Mouse (Mus musculus): ENCODE measurements at regions not wholly inside any gene's neighbourhood (a gene's known extent, or its start where the extent isn't known, plus 50 kb on each side); places are given as distances from the start of the nearest gene placed in this dataset.
A peak's percentile ranks its signal among the peaks of the same experiment; 100 is the strongest.
"Not testable (repeated sequence)": the region's sequence is repeated elsewhere in the genome, so short reads cannot be mapped to it uniquely, and the experiment has no call there.

DNA sequence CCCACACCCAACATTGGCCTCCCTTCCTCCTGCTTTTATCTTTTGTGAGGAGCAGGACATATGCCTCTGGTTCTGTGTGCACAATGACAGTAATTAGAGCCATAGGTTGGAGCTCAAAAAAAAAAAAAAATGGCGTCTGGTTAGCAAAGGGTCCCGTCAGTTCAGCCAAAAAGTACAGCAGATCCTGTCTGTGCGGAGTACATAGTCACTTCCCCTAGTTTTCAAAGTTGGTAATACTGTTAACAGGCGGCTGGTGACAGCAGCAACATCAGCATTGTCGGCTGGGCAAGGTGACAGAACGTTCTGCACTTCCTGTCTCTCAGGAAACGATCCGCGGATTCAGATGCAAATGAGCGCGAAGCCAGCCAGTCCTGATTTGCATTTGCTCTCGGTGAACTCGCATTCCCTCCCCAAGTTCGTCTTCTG is 642.4 kb upstream of the Gm19410 start:
- peak; percentile 72 for DNase-seq (ENCODE audit: low read depth)

DNA sequence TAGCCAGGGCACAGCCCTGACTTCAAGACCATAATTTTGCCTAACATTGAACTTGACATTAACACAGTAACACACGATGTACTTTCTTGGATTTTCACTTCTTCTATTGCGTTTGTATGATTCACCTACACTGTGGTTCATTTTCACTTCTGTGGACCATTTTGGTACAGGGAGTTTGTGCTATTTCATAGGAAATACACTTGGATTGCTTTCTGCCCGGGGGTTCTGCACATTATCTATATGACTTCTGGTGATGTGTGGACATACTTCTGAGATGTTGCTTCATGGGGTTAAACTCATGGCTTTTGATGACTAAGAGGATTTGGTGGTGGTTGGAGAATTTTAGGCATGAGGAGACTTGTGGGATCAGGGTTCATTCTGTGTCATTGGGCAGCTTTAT is 640.4 kb upstream of the Gm19410 start:
- no peak for DNase-seq (ENCODE audit: low read depth)

DNA sequence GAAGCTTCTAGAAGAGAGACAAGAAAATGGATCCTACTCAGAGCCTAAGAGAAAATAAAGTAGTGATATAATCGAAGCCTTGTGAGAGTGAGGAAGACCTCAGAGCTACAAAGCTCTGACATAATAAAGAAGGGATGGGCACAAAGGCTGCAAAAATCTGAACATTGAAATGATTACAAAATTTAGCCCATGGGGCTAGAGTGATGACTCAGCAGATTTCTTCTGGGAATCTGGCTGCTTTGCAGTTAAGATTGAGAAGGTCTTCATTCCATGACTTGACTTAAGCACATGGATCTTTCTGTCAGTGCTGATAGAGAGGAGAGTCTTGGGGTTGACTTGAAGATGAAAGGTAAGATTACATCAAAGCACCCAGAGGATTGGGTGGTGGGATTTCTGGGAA is 633.3 kb upstream of the Gm19410 start:
- no peak for DNase-seq (ENCODE audit: low read depth)

DNA sequence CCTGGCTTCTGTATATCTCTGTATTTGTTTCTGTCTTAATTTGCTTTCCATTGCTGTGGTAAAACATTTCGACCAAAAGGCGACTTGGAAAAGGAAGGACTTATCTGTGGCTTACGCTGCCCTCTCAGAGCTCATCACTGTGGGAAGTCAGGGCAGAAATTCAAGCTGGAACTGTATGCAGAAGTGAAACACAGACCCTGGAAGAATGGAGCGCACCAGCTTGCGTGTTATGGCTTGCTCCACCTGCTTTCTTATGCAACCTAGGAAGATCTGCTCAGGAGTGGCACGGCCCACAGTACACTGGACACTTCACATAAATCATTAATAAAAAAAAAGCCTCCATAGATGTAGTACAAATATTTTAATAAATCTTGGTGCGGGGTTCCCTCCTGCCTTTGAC is 630.0 kb upstream of the Gm19410 start:
- no peak for DNase-seq (ENCODE audit: low read depth)

DNA sequence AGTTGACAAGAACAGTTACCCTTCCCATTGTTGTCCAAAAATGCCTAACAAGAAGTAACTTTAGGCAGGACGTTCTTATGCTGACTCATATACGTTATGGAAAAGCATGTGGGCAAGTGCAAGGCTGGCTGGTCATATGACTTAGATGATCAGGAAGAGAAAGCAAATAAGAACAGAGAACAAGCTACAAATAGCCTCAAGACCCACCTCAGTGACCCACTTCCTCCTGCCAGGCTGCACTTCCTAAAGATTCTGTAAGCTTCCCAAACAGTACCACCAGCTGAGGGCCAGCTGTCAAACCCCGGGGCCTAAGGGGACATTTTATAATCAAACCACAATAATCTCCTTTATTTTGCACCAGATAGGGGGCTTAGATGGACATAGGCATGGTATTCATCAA is 628.9 kb upstream of the Gm19410 start:
- no peak for DNase-seq (ENCODE audit: low read depth)

DNA sequence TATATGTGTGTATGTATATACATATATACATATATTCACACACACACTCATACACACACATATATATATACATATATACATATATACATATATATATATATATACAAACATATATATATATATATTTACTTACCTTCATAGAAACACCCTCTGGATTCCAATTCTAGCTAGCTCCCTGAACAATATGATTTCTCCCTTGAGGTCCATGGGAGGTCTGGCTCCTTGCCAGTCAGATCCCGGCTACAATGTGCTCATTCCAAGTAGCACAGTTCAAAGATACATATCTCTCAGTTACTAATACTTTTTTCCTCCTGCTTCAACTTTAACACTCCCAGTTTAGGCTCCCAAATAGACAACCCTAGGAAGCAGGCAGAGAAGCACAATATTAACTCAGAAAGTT is 624.8 kb upstream of the Gm19410 start:
- DNase-seq (ENCODE audit: low read depth), result no peak

DNA sequence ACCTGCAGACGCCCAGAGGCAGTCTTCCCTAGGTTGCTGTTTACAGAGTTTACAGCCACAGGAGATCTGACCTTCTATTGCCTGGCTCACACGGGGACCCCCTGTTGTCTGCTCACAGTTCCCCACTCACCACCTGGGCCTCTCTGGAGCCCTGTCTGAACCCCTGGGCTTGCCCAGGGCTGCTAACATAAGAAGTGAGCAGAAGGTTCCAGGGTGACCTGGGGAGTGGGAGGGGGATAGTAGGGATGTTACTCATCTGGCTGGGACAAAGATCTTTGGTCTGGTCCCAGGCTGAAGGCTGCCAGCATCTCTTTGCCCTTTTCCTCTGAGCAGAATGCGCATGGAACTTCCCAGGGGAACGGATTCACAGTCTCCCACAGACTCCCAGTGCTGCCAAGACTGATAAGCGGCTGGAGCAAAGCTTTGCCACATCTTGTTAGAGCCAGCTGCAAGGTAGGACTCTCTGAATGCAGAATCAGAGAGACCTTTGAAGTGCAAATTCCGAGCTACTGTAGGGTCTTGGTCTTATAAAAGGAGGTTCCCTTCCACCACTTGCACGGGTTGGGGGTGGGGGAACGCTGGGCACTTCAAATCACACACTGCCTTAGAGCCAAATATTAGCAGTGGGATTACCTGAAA is 622.5 kb upstream of the Gm19410 start:
- no peak for DNase-seq (ENCODE audit: low read depth)

DNA sequence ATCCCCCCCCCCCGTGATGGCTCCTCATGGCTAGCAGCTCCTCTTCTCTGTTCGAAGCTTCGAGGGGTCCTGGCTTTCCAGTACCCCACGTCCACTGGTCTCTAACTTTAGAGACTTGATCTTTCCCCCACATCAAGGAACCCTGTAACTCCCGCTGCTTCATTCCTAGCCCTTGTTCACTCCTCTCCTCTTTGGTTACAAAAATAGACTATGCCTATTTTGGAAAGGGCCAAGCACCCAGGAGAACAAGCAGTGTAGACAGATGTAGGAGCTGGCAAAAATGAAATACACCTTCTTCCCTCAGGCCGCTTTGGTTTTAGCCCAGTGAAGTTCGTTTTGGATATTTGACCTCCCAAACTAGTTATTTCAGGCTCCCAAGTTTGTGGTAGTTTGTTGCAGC is 621.9 kb upstream of the Gm19410 start:
- DNase-seq (ENCODE audit: low read depth), result no peak

DNA sequence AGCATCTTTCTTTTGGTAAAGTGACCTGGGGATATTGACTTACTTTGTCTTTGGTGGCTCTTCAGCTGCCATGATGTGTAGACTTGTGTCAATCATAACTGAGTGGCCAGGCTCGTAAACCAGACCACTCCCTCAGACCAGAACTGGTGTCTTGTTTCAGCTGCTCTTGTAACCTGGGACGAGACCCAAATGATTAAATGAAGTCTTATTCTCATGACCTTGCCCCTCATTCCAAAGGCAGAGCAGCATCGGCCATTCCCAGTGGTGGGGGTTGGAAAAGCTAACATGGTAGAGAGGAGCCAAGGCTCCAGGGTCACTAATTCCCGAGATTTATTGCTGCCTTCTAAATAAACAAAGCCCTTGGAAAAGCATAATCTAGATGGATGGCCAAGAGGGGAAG is 621.2 kb upstream of the Gm19410 start:
- DNase-seq (ENCODE audit: low read depth), result no peak

DNA sequence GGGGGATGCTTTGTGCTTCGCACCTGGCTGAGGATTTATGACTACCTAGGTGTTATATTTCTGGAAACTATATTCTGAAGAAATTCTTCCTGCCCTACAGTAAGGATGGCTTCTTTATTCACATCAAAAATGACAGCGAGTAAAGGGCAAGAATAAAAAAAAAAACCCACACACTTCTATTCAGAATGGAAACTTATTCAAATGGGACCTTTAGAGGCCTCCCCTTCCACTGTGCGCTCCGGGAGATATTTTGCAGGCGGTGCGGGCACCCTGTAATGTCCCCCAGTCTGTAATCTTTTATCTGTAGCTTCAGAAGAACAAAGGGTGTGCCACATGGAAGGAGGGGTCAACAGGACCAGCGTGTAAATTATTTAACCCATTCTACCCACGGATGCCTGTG is 618.1 kb upstream of the Gm19410 start:
- no peak for DNase-seq (ENCODE audit: low read depth)

DNA sequence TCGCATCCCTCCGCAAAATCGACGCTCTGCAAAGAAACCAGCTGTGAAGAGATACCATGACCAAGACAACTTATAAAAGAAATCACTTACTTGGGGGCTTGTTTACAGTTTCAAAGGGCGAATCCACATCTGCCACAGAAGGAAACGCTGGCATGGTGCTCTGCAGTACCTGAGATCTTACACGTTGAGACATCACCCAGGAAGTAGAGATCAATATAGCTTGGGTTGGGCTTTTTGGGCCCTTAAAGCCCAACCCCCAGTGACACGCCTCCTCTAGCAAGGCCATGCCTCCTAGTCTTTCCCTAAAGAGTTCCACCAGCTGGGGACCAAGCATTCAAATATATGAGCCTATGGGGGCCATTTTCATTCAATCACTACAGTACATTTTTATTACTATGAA is 617.6 kb upstream of the Gm19410 start:
- DNase-seq (ENCODE audit: low read depth), result no peak

DNA sequence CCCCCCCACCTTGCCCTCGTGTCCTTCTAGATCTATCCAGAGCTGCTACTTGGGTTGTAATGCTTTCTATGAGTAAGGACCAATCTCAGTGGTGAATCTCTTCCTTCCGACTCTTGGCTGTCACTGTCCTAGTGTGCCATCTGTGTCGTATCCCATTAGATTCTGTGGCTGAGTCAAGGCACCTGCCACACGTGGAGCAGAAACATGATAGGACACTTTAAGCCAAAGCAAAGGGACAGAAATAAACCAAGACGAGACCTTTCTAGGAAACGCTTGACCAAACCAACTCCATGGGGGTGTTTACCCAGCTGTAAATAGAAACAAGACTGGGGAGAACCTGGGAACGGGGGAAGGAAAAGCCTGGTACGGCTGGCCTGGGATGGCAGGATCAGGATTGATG is 613.0 kb upstream of the Gm19410 start:
- no peak for DNase-seq (ENCODE audit: low read depth)

DNA sequence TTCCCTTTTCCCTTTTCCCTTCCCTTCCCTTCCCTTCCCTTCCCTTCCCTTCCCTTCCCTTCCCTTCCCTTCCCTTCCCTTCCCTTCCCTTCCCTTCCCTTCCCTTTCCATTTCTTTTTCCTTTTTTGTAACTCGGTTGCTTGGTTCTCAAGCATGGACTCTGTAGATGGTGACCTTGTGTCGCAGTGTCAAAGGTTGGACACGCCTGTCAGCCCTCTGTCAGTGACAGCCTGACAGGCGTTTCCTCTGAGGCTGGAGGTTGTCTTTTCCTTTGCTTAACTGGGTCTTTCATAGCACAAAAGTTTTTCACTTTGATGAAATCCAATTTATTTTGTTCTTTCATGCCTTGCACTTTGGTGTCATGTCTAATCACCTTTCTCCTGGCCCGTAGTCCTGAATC is 609.3 kb upstream of the Gm19410 start:
- DNase-seq (ENCODE audit: low read depth), result no peak

DNA sequence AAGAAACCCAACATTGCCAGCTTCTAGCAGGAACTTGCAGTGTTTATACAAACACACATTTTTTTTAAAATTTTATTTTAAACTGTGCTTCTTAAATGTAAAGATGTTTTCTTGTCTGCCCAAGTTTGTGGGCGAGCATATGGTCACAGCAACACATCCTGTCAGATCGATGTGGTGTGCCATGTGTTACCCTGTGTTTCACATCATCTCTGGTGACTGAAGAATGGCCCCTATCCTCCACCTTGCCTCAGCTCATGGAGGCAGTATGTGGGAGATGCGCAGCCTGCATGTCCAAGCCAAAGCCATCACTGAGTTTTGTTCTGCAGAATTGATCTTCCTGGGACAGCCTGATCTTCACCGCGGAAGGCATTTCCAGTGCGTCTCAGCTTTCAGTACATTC is 607.9 kb upstream of the Gm19410 start:
- DNase-seq (ENCODE audit: low read depth), result no peak

DNA sequence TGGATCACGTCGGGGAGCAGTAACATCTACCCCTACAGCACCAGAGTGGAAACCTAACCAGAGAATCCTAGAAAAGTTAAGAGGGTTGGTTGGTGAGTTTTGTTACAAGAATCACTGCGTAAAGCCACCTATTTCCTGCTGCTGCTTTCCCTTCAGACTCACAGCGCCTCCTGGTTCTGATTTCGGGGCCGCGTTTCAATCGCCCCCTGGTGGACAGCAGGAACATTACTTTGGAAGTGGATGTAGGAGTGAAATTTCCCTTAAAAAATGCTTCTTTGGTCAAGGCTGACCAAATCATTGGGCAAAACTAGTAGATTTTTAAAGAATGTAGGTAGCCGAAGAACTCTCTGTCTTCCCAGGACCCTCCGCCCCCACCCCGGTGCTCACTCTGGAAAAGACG is 606.3 kb upstream of the Gm19410 start:
- DNase-seq (ENCODE audit: low read depth), result peak; percentile 80

DNA sequence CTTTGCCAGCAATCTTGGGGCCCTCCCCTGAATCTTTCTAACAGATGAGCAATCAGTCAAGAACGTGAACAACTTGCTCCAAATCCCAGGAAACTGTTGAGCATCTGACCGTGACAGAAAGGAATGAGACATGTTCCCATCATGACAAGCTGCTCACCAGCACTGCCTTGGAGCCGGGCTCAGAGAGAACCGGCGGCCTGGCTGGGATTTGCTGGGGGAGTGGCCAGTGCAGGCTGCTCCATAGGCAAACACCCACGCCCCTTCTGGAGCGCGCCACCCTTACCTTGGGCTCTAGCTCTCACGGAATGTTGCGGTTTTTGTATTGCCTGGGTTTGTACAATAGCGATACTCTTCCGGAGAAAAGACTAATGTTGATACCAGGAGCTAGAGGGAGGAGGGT is 605.4 kb upstream of the Gm19410 start:
- no peak for DNase-seq (ENCODE audit: low read depth)

DNA sequence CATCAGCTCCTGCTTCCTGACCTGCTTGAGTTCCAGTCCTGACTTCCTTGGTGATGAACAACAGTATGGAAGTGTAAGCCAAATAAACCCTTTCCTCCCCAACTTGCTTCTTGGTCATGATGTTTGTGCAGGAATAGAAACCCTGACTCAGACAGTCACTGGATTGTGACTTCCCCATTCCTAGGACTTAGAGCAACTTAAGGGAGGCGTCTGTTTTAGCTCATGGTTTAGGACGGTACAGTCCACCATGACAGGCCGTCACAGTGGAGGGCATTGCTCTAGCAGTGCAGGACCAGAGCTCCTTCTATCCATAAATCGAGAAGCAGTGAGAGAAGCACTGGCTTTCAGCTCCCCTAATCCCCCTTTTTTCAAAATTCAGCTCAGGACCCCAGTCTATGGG is 603.4 kb upstream of the Gm19410 start:
- not testable (repeated sequence) for DNase-seq (ENCODE audit: low read depth)

DNA sequence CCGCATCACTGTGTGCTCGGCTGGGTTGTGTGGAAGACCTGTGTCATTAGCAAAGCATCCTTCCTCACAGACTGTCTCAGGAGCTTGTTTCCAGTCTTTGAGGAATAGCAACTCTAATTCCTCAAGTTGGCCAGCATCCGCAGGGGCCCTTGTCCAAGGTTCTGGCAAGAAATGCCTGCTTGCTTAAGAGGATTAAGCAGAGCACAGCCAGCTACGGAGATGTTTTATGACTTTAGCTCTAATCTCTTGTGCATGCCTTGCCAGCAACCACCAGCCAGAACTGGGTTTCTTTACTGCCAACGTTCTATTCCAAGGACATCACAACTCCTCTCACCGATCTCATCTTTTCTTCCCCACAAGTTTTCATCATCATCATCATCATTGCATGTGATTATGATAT is 599.0 kb upstream of the Gm19410 start:
- no peak for DNase-seq (ENCODE audit: low read depth)

DNA sequence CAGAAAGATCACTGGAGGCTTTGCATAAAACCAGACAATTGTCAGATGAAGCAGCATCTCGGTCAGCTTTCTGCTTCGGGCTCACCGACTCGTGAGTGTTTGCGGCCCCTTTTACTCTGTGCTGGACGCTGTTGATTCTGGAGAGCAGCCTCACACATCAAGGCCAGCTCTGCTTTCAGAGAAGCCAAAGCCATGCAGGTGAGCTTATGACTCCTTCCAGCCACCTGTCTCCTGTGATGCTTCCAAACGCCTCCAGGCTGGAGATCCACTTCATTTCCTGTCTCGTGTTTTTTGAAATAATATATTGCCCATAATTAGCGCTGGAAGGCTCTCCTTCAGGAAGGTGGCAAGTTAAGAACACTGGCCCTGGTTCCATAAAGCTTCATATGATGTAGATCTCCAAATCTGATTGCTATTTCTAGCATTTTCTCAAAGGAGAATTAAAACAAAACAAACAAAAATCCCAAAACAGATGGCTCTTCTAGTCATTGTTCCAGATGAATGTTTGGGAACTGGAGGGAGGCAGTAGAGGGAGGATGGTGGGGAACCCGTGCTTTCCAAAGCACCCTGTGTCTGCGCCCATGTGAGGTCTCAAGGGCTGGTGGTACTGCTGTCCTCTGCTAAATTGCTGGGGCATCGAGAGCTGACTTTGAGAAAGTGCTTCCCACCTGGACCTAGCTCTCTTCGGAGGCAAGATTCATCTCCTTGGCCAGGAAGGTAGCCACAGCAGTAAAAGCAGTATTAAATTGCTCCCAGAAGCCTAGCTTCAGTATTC is 593.9 kb upstream of the Gm19410 start:
- DNase-seq (ENCODE audit: low read depth), result no peak

DNA sequence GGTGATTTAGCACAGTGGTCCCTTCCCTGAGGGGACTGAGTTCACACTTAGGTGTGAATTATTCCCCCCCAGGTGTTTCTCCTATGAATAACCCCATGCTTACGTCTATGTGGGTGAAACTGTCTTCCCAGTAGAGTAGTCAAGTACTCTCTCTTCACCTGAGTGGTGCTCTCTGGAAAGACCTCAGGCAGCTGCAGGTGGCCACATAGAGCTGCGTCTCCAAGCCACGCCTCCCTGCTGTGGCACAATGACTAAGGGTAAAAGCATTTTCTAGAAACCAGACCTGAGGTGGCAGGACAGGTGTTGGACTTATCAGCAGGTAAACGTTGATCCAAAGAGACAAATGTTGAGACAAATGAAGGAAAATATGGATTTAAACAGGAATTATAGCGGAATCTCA is 588.3 kb upstream of the Gm19410 start:
- DNase-seq (ENCODE audit: low read depth), result no peak

DNA sequence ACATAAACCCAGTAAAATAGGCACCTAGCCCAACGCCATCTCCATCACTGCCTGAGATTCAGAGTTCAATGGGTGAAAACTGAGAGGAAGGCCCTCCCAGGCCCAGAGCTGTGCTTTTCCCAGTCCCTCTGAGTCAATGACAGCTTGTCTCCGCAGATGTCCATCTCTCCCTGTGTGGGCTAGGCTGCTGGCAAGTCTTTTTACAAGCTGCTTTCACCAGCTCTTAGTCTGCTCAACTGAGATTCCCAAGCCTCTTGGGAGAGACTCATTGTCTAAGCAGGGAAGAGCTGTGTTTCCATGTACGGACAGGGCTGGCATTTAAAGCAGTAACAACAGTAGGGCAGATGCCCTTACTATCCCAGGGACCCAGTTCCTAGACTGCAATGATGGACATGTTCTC is 585.5 kb upstream of the Gm19410 start:
- no peak for DNase-seq (ENCODE audit: low read depth)

DNA sequence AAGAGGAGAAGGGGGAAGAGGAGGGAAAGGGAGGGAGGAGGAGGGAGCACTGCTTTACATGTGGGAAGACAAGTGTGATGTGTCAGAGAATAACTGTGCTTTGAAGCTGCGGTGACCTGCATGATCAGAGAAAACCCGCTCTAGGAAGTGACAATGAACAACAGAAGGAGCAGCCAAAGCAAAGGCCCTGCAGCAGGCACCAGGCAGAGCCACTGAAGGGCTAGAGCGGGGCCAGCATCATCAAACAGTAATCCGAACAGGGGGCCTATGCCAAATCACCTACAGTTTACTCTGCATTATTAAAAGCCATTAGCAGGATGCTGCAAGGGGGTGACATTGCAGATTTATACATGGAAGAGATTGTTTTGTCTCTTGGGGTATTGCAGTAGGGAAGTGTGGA is 583.4 kb upstream of the Gm19410 start:
- DNase-seq (ENCODE audit: low read depth), result no peak

DNA sequence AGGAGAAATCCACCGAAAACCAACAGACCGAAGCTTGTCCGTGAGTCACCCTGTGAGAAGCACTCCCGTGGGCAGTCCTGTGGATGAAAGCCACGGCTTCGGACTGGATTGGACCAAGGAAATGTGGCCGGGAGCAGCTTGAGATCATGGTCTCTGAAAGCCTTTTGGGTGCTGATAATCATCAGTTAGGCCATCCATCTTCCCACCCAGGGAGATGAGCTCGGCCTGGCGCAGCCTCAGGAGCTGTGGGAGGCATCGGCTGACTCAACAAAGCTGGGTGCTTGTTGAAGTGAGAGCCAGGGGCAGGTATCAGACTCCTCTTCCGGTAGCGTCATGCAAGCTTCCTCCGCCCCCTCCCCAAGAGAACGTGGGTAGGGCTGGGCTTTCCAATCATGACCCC is 582.2 kb upstream of the Gm19410 start:
- DNase-seq (ENCODE audit: low read depth), result no peak

DNA sequence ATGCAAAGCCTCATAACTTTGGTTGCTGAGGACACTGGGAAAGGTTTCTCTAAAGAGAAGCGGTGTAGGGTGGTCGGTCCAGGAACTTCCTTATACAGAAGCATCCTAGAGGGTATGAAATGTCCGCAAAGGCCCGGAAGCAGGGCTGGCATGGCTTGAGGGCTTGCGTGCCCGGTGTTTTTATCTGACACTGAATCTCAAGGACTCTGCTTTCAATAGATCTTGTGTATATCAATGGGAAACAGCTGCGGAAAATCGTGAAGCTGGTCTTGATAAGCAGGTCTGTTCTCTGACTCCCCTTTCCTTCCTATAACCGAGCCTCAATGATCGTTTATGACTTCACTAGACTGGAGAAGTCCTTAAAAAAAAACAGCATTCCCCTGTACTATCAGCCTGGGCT is 580.4 kb upstream of the Gm19410 start:
- DNase-seq (ENCODE audit: low read depth), result no peak
